23 mouse cellular contexts compared by ENCODE assay signal in the genomic region with DNA sequence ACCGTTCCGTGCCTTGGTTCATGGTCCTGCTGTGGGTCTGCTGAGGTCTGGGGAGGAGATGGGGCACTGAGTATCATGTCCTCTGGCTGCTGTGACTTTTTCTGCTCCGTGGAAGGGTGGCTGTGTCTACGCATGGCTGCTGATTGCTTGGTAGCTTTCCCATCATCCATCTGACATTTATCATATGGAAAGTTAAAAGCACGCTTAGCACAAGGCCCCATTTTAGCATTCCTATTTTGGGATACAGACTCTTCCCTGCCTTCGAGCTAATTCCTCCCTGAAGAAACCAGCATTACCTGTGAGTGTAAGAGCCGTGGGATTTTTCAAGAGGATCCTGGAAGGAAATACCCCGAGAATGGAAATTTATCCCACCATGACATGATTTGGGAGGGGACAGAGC. TPM values are rescaled to one million over a fixed set of nuclear protein-coding genes. Genes with fewer than 3 reads are reported as not detected.
DNase-seq lines count a peak whose midpoint lies in the region; ATAC-seq and TF ChIP-seq lines count a peak whose summit lies in the region.
"Had no signal": no experiment of that assay in that cellular context is flagged by ENCODE, and none has a peak within 500 bp of the region (broad histone marks: within the 10 kb centered on the region; RNA-seq: fewer than 3 reads in every experiment).

No protein-coding gene starts in this region.

- H3K27ac ChIP-seq in forebrain, postnatal 0 days (ENCODE audit: low read depth, low read length) = peak overlapping the region; percentile 50; the same call in 1 of the 2 replicates
- H3K27ac ChIP-seq in forebrain, embryonic 12.5 days = no peak overlapping the region
- no peak overlapping the region for H3K27ac ChIP-seq in heart, embryonic 13.5 days (replicated peaks)
- H3K27ac ChIP-seq: forebrain, embryonic 10.5 days; gastrocnemius, adult 2 months; hindbrain, embryonic 10.5 days; hindbrain, embryonic 13.5 days; intestine, embryonic 15.5 days had no signal

- intact Hi-C loops in heart, postnatal 14 days (cut with DNase I) = no loop called here

- no peak for TF ChIP-seq CTCF in forebrain, postnatal 0 days (IDR thresholded peaks at IDR 0.05; ENCODE audit: low read depth)

- H3K36me3 ChIP-seq in forebrain, postnatal 0 days (ENCODE audit: insufficient read depth) = peaks cover 12% of the 10 kb centered on the region; the same call in 1 of the 2 replicates
- peaks cover 16% of the 10 kb centered on the region for H3K36me3 ChIP-seq in forebrain, embryonic 12.5 days (replicated peaks)
- peaks cover 15% of the 10 kb centered on the region for H3K36me3 ChIP-seq in heart, embryonic 13.5 days
- peaks cover 23% of the 10 kb centered on the region for H3K36me3 ChIP-seq in megakaryocyte, embryonic 14.5 days (replicated peaks; ENCODE audit: low read length)
- H3K36me3 ChIP-seq: intestine, embryonic 15.5 days had no signal

- 78% methylated on average over 8 of the region's 8 CpGs for WGBS in forebrain, postnatal 0 days
- WGBS in forebrain, embryonic 12.5 days = 94% methylated on average over 8 of the region's 8 CpGs
- 64% methylated on average over 8 of the region's 8 CpGs for WGBS in heart, embryonic 13.5 days

- ATAC-seq in forebrain, postnatal 0 days = no peak
- ATAC-seq in forebrain, embryonic 12.5 days (ENCODE audit: low FRiP score) = no peak
- ATAC-seq in heart, embryonic 13.5 days (ENCODE audit: extremely low read depth, insufficient number of reproducible peaks, low FRiP score, low TSS enrichment) = no peak
- ATAC-seq in megakaryocyte, adult 5-6 weeks (ENCODE audit: poor library complexity, severe bottlenecking) = no peak
- ATAC-seq: activated CD4-positive, CD25-positive, alpha-beta regulatory T cell, adult 4 months; forebrain, embryonic 14.5 days; hindbrain, embryonic 16.5 days; intestine, embryonic 15.5 days had no signal

- no peaks in the 10 kb centered on the region for H3K27me3 ChIP-seq in forebrain, postnatal 0 days (ENCODE audit: insufficient read depth, low read length)
- H3K27me3 ChIP-seq in forebrain, embryonic 12.5 days = no peaks in the 10 kb centered on the region
- no peaks in the 10 kb centered on the region for H3K27me3 ChIP-seq in heart, embryonic 13.5 days (replicated peaks)
- H3K27me3 ChIP-seq in megakaryocyte, embryonic 14.5 days (replicated peaks) = no peaks in the 10 kb centered on the region
- H3K27me3 ChIP-seq: heart, embryonic 12.5 days; hindbrain, embryonic 13.5 days; intestine, embryonic 15.5 days had no signal

- no peak overlapping the region for H3K4me2 ChIP-seq in forebrain, postnatal 0 days (ENCODE audit: low read depth)
- no peak overlapping the region for H3K4me2 ChIP-seq in forebrain, embryonic 12.5 days
- H3K4me2 ChIP-seq in heart, embryonic 13.5 days = no peak overlapping the region
- H3K4me2 ChIP-seq: heart, embryonic 12.5 days; hindbrain, embryonic 13.5 days; intestine, embryonic 15.5 days had no signal

- H3K4me1 ChIP-seq in forebrain, postnatal 0 days (ENCODE audit: insufficient read depth) = no peaks in the 10 kb centered on the region
- no peaks in the 10 kb centered on the region for H3K4me1 ChIP-seq in forebrain, embryonic 12.5 days
- H3K4me1 ChIP-seq in heart, embryonic 13.5 days = peaks cover 27% of the 10 kb centered on the region
- H3K4me1 ChIP-seq in megakaryocyte, embryonic 14.5 days = 0 out of 2 replicates have a peak, but pooled peaks cover 7% of the 10 kb centered on the region

- no peak overlapping the region for H3K4me3 ChIP-seq in forebrain, postnatal 0 days (ENCODE audit: low read depth, low read length)
- no peak overlapping the region for H3K4me3 ChIP-seq in forebrain, embryonic 12.5 days (replicated peaks)
- H3K4me3 ChIP-seq in heart, embryonic 13.5 days = no peak overlapping the region
- H3K4me3 ChIP-seq in megakaryocyte, embryonic 14.5 days (replicated peaks) = peak overlapping the region; percentile 28
- H3K4me3 ChIP-seq: forebrain, embryonic 10.5 days; gastrocnemius, adult 2 months; heart, embryonic 12.5 days; hindbrain, embryonic 10.5 days; hindbrain, embryonic 13.5 days; intestine, embryonic 15.5 days had no signal

- H3K9me3 ChIP-seq in forebrain, postnatal 0 days (ENCODE audit: low read length) = no peaks in the 10 kb centered on the region
- no peaks in the 10 kb centered on the region for H3K9me3 ChIP-seq in forebrain, embryonic 12.5 days
- H3K9me3 ChIP-seq in heart, embryonic 13.5 days = no peaks in the 10 kb centered on the region
- H3K9me3 ChIP-seq in megakaryocyte, embryonic 14.5 days = peaks cover 4% of the 10 kb centered on the region
- H3K9me3 ChIP-seq: heart, embryonic 12.5 days; hindbrain, embryonic 10.5 days; hindbrain, embryonic 13.5 days; intestine, embryonic 15.5 days had no signal

- DNase-seq in forebrain, postnatal 0 days = no peak
- no peak for DNase-seq in heart, postnatal 14 days
- no peak for DNase-seq in cerebellum, postnatal 14 days
- DNase-seq: adrenal gland, adult 8-10 months; adrenal gland, postnatal 25 days; cerebellum, adult 18-20 months; cerebellum, adult 9-11 months; cerebellum, postnatal 36 days; gastrocnemius, adult 2 months; gastrocnemius, postnatal 14 days; heart, adult 11 months had no signal

- H3K9ac ChIP-seq in forebrain, postnatal 0 days = no peak overlapping the region
- no peak overlapping the region for H3K9ac ChIP-seq in forebrain, embryonic 12.5 days
- H3K9ac ChIP-seq in heart, embryonic 13.5 days = 0 out of 2 replicates have a peak overlapping the region, but pooled peaks have one; percentile 14
- H3K9ac ChIP-seq: heart, embryonic 12.5 days; hindbrain, embryonic 13.5 days; intestine, embryonic 15.5 days had no signal

RNA-seq across cellular contexts. Expression of a gene that starts 11.2 kb away (rescaled TPM):
- total RNA-seq in forebrain, postnatal 0 days (2014; rRNA removed) = 70.9 and 72.8 TPM in 2 replicates
- polyA plus RNA-seq in forebrain, postnatal 0 days (2015; fragmentation: Nextera tagmentation; extraction: Ambion mirVana) = 113 and 127 TPM in 2 replicates
- 61.4 and 63.9 TPM in 2 replicates for polyA plus RNA-seq in forebrain, embryonic 12.5 days (2016; fragmentation: Nextera tagmentation; extraction: Ambion mirVana)
- 33.2 and 36.2 TPM in 2 replicates for polyA plus RNA-seq in heart, embryonic 13.5 days (2015; fragmentation: Nextera tagmentation; extraction: Ambion mirVana)
- total RNA-seq in heart, postnatal 14 days (2021) = 1 to 10 TPM; 7.8 to 7.9 TPM
- polyA plus RNA-seq in megakaryocyte, embryonic 14.5 days (2012; ENCODE audit: insufficient read depth, low replicate concordance) = 6.3 TPM in 1 of 2 replicates, not detected in the other
- 1.2 and 2.1 TPM in 2 replicates for total RNA-seq in megakaryocyte, adult 5-6 weeks (2015)
- total RNA-seq in megakaryocyte, adult 5-6 weeks (2017) = 0.26 and 1.1 TPM in 2 replicates

RNA-seq across cellular contexts. Expression of a gene that starts 43.1 kb away (rescaled TPM):
- total RNA-seq in forebrain, postnatal 0 days (2014; rRNA removed) = 19.5 and 21.8 TPM in 2 replicates
- polyA plus RNA-seq in forebrain, postnatal 0 days (2015; fragmentation: Nextera tagmentation; extraction: Ambion mirVana) = 10.0 and 10.6 TPM in 2 replicates
- polyA plus RNA-seq in forebrain, embryonic 12.5 days (2016; fragmentation: Nextera tagmentation; extraction: Ambion mirVana) = 11.7 and 12.3 TPM in 2 replicates
- polyA plus RNA-seq in heart, embryonic 13.5 days (2015; fragmentation: Nextera tagmentation; extraction: Ambion mirVana) = 2.5 TPM in 2 replicates
- total RNA-seq in heart, postnatal 14 days (2021) = 1 to 10 TPM; 1.7 to 2.2 TPM
- 1.5 TPM in 1 of 2 replicates, not detected in the other for polyA plus RNA-seq in megakaryocyte, embryonic 14.5 days (2012; ENCODE audit: insufficient read depth, low replicate concordance)
- total RNA-seq in megakaryocyte, adult 5-6 weeks (2015) = 8.0 and 9.2 TPM in 2 replicates
- total RNA-seq in megakaryocyte, adult 5-6 weeks (2017) = 11.1 and 11.7 TPM in 2 replicates
